Mouse (Mus musculus) MEL-GATA-1-ER (cell line): ENCODE measurements around the gene Fau.

Experiments used
- DNase-seq: peaks from one replicate; pipeline ENCODE4 v3.0.0-alpha.2; 2012; ENCODE audit warnings: low read depth; ENCODE audit errors: extremely low read depth

Gene Fau

GRCm38 (mm10) chr19:6045366-6046293 is 12.0 kb upstream of the Fau start:
- peak; percentile 71 for DNase-seq

GRCm38 (mm10) chr19:6046294-6047153 is 11.1 kb upstream of the Fau start, which contains the start of gene Syvn1:
Gene Syvn1, plus strand, starts transcription at chr19:6046576.
- peak; percentile 95 for DNase-seq

- DNase-seq = no peak
These were observed 10.3 kb upstream of the Fau start for GRCm38 (mm10) chr19:6047154-6047898.

- DNase-seq = no peak
These were observed 9.8 kb upstream of the Fau start for GRCm38 (mm10) chr19:6047899-6048166.

GRCm38 (mm10) chr19:6048681-6049410 is 8.8 kb upstream of the Fau start:
- DNase-seq = peak; percentile 65

- no peak for DNase-seq
These were observed 5.1 kb upstream of the Fau start for GRCm38 (mm10) chr19:6052516-6052915.

- DNase-seq = no peak
These were observed 3.3 kb upstream of the Fau start for GRCm38 (mm10) chr19:6054296-6054695.

GRCm38 (mm10) chr19:6056696-6057095 is 948 bp upstream of the Fau start:
- DNase-seq = no peak

GRCm38 (mm10) chr19:6058513-6058912 is 869 bp downstream of the Fau start:
- DNase-seq = no peak

GRCm38 (mm10) chr19:6058966-6059365 is 1.3 kb downstream of the Fau start:
- DNase-seq = no peak

- peak; percentile 94 for DNase-seq
These were observed 3.4 kb downstream of the Fau start, which contains the start of gene Znhit2 for GRCm38 (mm10) chr19:6061021-6061533. Gene Znhit2, plus strand, starts transcription at chr19:6061192.

- peak; percentile 52 for DNase-seq
These were observed 4.1 kb downstream of the Fau start for GRCm38 (mm10) chr19:6061641-6062302.

- no peak for DNase-seq
These were observed 4.8 kb downstream of the Fau start for GRCm38 (mm10) chr19:6062418-6062817.

GRCm38 (mm10) chr19:6063081-6063480 is 5.4 kb downstream of the Fau start:
- DNase-seq = no peak

- DNase-seq = no peak
These were observed 8.9 kb downstream of the Fau start for GRCm38 (mm10) chr19:6066571-6066970.

GRCm38 (mm10) chr19:6067011-6067723 is 9.5 kb downstream of the Fau start:
- DNase-seq = peak; percentile 72

GRCm38 (mm10) chr19:6067724-6068415 is 10.2 kb downstream of the Fau start, which contains the start of gene Tm7sf2:
Gene Tm7sf2, minus strand, starts transcription at chr19:6068373.
- DNase-seq = peak; percentile 82

GRCm38 (mm10) chr19:6068951-6069350 is 11.3 kb downstream of the Fau start:
- DNase-seq = no peak

- no peak for DNase-seq
These were observed 12.2 kb downstream of the Fau start for GRCm38 (mm10) chr19:6069851-6070250.
